Mouse (Mus musculus) adrenal gland, postnatal 4 days (tissue): ENCODE data around the gene Gm49366. TPM values are rescaled to one million over a fixed set of nuclear protein-coding genes. Genes with fewer than 3 reads are reported as not detected.
"Not testable (repeated sequence)": the region's sequence is repeated elsewhere in the genome, so short reads cannot be mapped to it uniquely, and the experiment has no call there.

ENCODE experiments used
- DNase-seq, 2 experiments: peaks; one replicate each; pipeline ENCODE4 v3.0.0; 2021 to 2022; ENCODE audit warnings: low spot score in 2 of 2, mixed read lengths in 2 of 2
- long read RNA-seq, 2 experiments: library from polyadenylated mRNA; stranded (forward); transcript quantifications; one replicate each; pipeline ENCODE4 v2.0.0; 2021
- total RNA-seq, 2 experiments: library from RNA; stranded (reverse); gene quantifications; 2 replicates each; pipeline ENCODE4 v1.2.3; 2021

Gm49366 gene
- total RNA-seq: not detected
- long read RNA-seq, experiment 1: 0 reads
- long read RNA-seq, experiment 2: 0 reads

- DNase-seq: not testable (repeated sequence)
Measured at GRCm38 (mm10) chr12:84038691-84039111, at the start of gene Gm49366. Gm49366 (plus strand) TSS chr12:84038935.

GRCm38 (mm10) chr12:83989378-83989777, 49.4 kb upstream of the Gm49366 start:
- no peak for DNase-seq

DNA sequence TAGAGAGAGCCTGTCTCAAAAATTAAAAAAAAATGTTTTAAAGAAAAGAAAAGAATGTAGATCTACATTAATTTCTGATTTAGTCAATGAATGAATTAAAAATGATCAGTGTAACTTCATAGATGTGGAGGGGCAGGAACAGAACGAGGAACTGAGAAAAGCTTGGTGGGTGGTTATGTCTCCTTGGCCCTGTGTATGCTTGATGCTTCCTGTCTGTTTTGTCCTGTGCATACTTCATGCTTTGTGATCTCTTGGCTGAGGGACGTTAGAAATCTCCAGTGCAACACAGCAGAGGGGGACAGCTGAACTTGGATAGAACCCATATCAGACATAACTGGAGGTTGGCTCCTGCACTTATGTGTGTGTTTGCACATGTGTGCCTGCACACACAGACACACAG, 41.5 kb upstream of the Gm49366 start:
- no peak for DNase-seq

GRCm38 (mm10) chr12:83998341-83999107, 40.2 kb upstream of the Gm49366 start:
- no peak for DNase-seq

DNA sequence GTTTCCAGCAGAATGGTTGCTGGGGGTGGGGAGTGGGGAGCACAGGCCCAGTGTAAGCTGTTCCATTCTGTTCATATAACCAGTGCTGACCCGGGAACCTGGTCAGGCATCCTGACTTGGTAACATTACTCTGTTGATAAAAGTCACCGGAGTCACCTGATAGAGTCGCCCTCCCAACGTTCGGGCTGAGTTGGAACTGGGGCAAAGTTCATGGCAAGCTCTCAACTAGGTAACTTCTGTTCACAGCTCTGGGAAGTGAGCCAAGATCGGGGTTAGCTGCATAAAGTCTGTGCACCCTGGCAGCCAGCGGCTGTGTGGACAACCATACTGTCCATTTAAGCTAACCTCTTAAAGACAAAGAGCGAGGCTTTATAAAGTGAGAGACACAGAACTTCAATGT, 39.5 kb upstream of the Gm49366 start:
- DNase-seq: not testable (repeated sequence)

- DNase-seq: no peak
Measured at GRCm38 (mm10) chr12:84000418-84000817, 38.3 kb upstream of the Gm49366 start.

- DNase-seq: no peak
Measured at GRCm38 (mm10) chr12:84003866-84004265, 34.9 kb upstream of the Gm49366 start.

DNA sequence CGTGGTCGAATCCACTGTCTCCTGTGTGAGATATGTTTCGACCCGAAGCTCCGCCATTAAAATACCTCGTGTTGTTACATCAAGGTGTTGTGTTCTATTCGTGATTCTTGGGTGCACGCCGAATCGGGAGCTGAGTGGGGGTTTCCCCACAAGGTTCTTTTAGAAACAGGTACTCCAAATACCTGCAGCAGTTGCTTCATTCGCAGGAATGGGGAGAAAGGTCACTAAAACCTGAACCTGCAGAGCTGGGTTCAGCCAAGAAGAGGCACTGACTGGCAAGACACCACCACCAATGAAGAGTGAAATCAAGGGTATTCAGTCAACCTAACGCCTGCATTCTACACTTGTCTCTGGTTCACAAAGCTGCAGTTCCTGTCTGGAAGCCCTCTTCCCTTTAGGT, 30.5 kb upstream of the Gm49366 start:
- DNase-seq: no peak

GRCm38 (mm10) chr12:84008729-84009128, 30.0 kb upstream of the Gm49366 start:
- DNase-seq: no peak

GRCm38 (mm10) chr12:84009171-84009965, 29.4 kb upstream of the Gm49366 start, which contains the start of gene Acot1:
Acot1 (plus strand) TSS chr12:84009490.
- DNase-seq: peak in 1 of 2 experiments; percentile 38

DNA sequence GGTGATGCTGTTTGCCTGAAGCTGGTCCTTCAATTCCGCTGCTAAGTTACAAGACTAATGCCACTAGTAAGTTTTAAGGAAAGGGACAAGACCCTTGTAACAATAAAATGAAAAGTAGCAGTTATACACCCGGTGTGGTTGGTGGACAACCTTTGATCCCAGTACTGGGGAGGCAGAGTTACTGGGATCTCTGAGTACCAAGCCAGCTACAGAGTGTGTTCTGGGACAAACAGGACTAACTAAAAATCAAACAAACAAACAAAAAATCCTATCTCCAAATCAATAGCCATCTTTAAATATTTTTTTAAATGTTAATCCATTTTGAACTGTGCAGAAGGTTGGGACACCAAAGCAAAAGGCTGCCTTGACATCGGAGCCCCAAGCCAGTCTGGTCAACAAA, 28.5 kb upstream of the Gm49366 start:
- no peak for DNase-seq

- peak; percentile 18 to 54 for DNase-seq
Measured at GRCm38 (mm10) chr12:84011251-84012040, 27.3 kb upstream of the Gm49366 start.

DNA sequence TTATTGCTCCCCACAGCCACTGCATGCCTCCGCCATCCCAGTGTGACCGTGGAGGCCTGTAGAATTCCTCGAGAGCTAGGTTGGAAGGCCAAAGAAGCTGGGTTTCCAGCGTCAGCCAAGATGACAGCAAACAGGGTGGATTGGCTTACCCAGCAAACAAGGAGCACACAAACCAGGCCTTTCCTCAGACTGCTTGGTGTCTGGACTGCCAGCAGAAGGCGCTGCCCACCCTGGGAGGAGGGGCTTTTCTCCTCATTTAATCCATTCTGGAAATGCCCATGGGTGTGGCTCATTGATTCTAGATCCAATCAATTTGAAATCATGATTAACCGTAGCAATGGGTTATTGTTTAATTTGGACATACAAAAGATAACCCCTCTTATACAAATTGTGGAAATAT, 25.6 kb upstream of the Gm49366 start:
- no peak for DNase-seq

DNA sequence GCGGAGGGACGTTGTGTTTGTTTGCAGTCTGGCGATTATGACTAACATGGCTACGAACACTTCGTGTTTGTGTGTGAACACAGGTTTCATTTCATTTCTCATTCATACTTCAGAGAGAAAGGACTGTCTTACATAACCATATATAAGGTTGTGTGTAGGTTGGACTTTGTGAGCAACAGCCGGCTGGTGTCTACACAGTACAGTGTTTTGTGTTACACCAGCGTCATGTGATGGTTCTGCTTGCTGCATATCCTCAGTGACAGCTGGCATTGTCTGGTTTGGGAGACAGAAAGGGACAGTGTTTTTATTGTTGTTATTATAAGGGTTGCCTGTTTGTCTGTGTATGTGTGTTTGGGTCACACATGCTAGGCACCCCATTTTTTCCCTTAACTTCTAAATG, 25.0 kb upstream of the Gm49366 start:
- DNase-seq: no peak

DNA sequence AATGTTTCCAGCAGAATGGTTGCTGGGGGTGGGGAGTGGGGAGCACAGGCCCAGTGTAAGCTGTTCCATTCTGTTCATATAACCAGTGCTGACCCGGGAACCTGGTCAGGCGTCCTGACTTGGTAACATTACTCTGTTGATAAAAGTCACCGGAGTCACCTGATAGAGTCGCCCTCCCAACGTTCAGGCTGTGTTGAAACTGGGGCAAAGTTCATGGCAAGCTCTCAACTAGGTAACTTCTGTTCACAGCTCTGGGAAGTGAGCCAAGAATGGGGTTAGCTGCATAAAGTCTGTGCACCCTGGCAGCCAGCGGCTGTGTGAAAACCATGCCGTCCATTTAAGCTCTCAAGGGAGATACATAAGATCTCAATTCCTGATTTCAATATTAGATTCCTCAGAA, 18.2 kb upstream of the Gm49366 start:
- DNase-seq: peak in 1 of 2 experiments; percentile 25

GRCm38 (mm10) chr12:84022266-84022665, 16.5 kb upstream of the Gm49366 start:
- DNase-seq: not testable (repeated sequence)

GRCm38 (mm10) chr12:84023052-84023745, 15.5 kb upstream of the Gm49366 start:
- DNase-seq: no peak

GRCm38 (mm10) chr12:84025888-84026287, 12.8 kb upstream of the Gm49366 start:
- no peak for DNase-seq

- not testable (repeated sequence) for DNase-seq
Measured at GRCm38 (mm10) chr12:84028328-84028727, 10.4 kb upstream of the Gm49366 start.

DNA sequence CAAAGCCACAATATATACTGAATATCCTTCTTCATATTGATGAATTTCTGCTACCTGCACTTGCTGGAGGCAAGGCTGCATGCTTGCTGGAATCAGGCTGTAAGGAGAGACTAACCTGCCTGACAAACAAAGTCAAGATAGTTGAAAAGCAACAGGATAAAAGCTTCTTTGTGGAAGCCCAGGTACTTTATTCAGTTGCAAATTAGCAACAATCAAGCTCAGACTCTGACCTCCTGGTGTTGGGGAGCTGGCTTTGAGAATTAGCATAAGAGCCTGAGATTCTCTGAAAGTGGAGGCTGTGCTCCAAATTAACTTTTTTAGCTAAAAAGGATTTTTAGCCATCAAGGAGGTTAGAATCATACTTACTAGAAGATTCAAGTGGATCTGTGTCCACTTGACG, 9.7 kb upstream of the Gm49366 start:
- not testable (repeated sequence) for DNase-seq
